In genomic region chr9:35024591-35025496, GRCm38 (mm10) we compare ENCODE assay signal across 9 mouse cellular contexts.
DNase-seq lines count a peak whose midpoint lies in the region; ATAC-seq lines count a peak whose summit lies in the region.
"Had no signal": no experiment of that assay in that cellular context is flagged by ENCODE, and none has a peak within 500 bp of the region (broad histone marks: within the 10 kb centered on the region; RNA-seq: fewer than 3 reads in every experiment).

No protein-coding gene starts in this region.

- H3K4me3 ChIP-seq in kidney, embryonic 14.5 days (ENCODE audit: low read length) = peak overlapping the region; percentile 36
- peak overlapping the region; percentile 26 for H3K4me3 ChIP-seq in forebrain, embryonic 13.5 days
- H3K4me3 ChIP-seq in limb, embryonic 12.5 days (replicated peaks) = peak overlapping the region; percentile 38
- H3K4me3 ChIP-seq in neural tube, embryonic 15.5 days (replicated peaks) = peak overlapping the region; percentile 16; the same call in 1 of the 2 replicates
- H3K4me3 ChIP-seq: megakaryocyte, embryonic 14.5 days had no signal

- H3K27me3 ChIP-seq in kidney, embryonic 14.5 days (ENCODE audit: control insufficient read depth, insufficient read depth, low read length) = no peaks in the 10 kb centered on the region
- H3K27me3 ChIP-seq in forebrain, embryonic 13.5 days = peaks cover 27% of the 10 kb centered on the region
- peaks cover 17% of the 10 kb centered on the region for H3K27me3 ChIP-seq in limb, embryonic 12.5 days
- peaks cover 16% of the 10 kb centered on the region; the same call in 1 of the 2 replicates for H3K27me3 ChIP-seq in neural tube, embryonic 15.5 days (replicated peaks)

- no peak for DNase-seq in kidney, adult 11 months
- no peak for DNase-seq in layer of hippocampus, adult 11-12 months (ENCODE audit: low spot score)
- DNase-seq in layer of hippocampus, postnatal 14 days (ENCODE audit: low spot score in 2 of 2) = no peak
- no peak for DNase-seq in layer of hippocampus, postnatal 10 days (ENCODE audit: low spot score in 2 of 2)

- H3K4me1 ChIP-seq in kidney, embryonic 14.5 days (ENCODE audit: control insufficient read depth, insufficient read depth, low read length) = no peaks in the 10 kb centered on the region
- peaks cover 11% of the 10 kb centered on the region for H3K4me1 ChIP-seq in forebrain, embryonic 13.5 days
- H3K4me1 ChIP-seq in limb, embryonic 12.5 days (replicated peaks) = peaks cover 32% of the 10 kb centered on the region
- peaks cover 20% of the 10 kb centered on the region for H3K4me1 ChIP-seq in neural tube, embryonic 15.5 days

- no peaks in the 10 kb centered on the region for H3K36me3 ChIP-seq in kidney, embryonic 14.5 days (ENCODE audit: control insufficient read depth, insufficient read depth, low read length)
- no peaks in the 10 kb centered on the region for H3K36me3 ChIP-seq in forebrain, embryonic 13.5 days (ENCODE audit: poor library complexity, severe bottlenecking)
- no peaks in the 10 kb centered on the region for H3K36me3 ChIP-seq in limb, embryonic 12.5 days
- H3K36me3 ChIP-seq in neural tube, embryonic 15.5 days = 0 out of 2 replicates have a peak, but pooled peaks cover 3% of the 10 kb centered on the region

- H3K9me3 ChIP-seq in kidney, embryonic 14.5 days (ENCODE audit: control insufficient read depth, low read length) = no peaks in the 10 kb centered on the region
- H3K9me3 ChIP-seq in forebrain, embryonic 13.5 days (replicated peaks) = no peaks in the 10 kb centered on the region
- H3K9me3 ChIP-seq in limb, embryonic 12.5 days = no peaks in the 10 kb centered on the region
- no peaks in the 10 kb centered on the region for H3K9me3 ChIP-seq in neural tube, embryonic 15.5 days (replicated peaks)

- ATAC-seq in kidney, embryonic 14.5 days (ENCODE audit: low FRiP score, low TSS enrichment) = peak; percentile 56
- ATAC-seq in forebrain, embryonic 13.5 days = peak; percentile 44
- no peak for ATAC-seq in limb, embryonic 12.5 days (ENCODE audit: insufficient number of reproducible peaks, insufficient read depth, low FRiP score, low TSS enrichment, low read depth)
- ATAC-seq in neural tube, embryonic 15.5 days (ENCODE audit: low FRiP score) = no peak

- 4% methylated on average over 25 of the region's 25 CpGs for WGBS in kidney, embryonic 14.5 days
- WGBS in forebrain, embryonic 13.5 days = 3% methylated on average over 23 of the region's 25 CpGs
- 5% methylated on average over 25 of the region's 25 CpGs for WGBS in limb, embryonic 12.5 days
- 6% methylated on average over 25 of the region's 25 CpGs for WGBS in neural tube, embryonic 15.5 days

- peak overlapping the region; percentile 47 for H3K9ac ChIP-seq in kidney, embryonic 14.5 days (ENCODE audit: low read depth, low read length)
- H3K9ac ChIP-seq in forebrain, embryonic 13.5 days = peak overlapping the region; percentile 55
- peak overlapping the region; percentile 56; the same call in 1 of the 2 replicates for H3K9ac ChIP-seq in limb, embryonic 12.5 days (replicated peaks)
- H3K9ac ChIP-seq in neural tube, embryonic 15.5 days (replicated peaks) = 0 out of 2 replicates have a peak overlapping the region, but pooled peaks have one; percentile 10

- H3K27ac ChIP-seq in kidney, embryonic 14.5 days (ENCODE audit: low read depth, low read length) = no peak overlapping the region
- no peak overlapping the region for H3K27ac ChIP-seq in forebrain, embryonic 13.5 days
- H3K27ac ChIP-seq in limb, embryonic 12.5 days = no peak overlapping the region
- no peak overlapping the region for H3K27ac ChIP-seq in neural tube, embryonic 15.5 days (replicated peaks)

- peak overlapping the region; percentile 67 for H3K4me2 ChIP-seq in kidney, embryonic 14.5 days (replicated peaks; ENCODE audit: low read depth, low read length)
- H3K4me2 ChIP-seq in forebrain, embryonic 13.5 days = peak overlapping the region; percentile 58
- H3K4me2 ChIP-seq in limb, embryonic 12.5 days = peak overlapping the region; percentile 67
- peak overlapping the region; percentile 48 for H3K4me2 ChIP-seq in neural tube, embryonic 15.5 days

Comparison
In these comparisons a context has a peak if more than half of its experiments do, and no peak if none do; other contexts are left out.
1. ATAC-seq: peak in kidney, embryonic 14.5 days (single experiment) and forebrain, embryonic 13.5 days (single experiment); none in limb, embryonic 12.5 days (single experiment) and neural tube, embryonic 15.5 days (single experiment).
2. Peak in every context shown above with its lines, with median percentiles within 50 percentile points of each other: H3K4me2 ChIP-seq, H3K4me3 ChIP-seq and H3K9ac ChIP-seq.